Mouse (Mus musculus) lung, embryonic 14.5 days (tissue): Measurements from ENCODE around the gene Dnali1. TPM values are rescaled to one million over a fixed set of nuclear protein-coding genes. Genes with fewer than 3 reads are reported as not detected.
A peak's percentile ranks its signal among the peaks of the same experiment; 100 is the strongest.

ENCODE experiments used
- ATAC-seq: fragments of 200-750 bp; cut with Nextera tagmentation; 2 replicates; pipeline ENCODE4 v1.8.0; 2017; ENCODE audit warnings: mild to moderate bottlenecking, moderate TSS enrichment, moderate library complexity; ENCODE audit not compliant: insufficient read depth
- DNase-seq: peaks from one replicate; pipeline ENCODE4 v3.0.0-alpha.2; 2015
- H3K27ac ChIP-seq: fragments of 300-500 bp; sonication (generic); 2 replicates; pipeline ENCODE4 v1.5.1; 2014; ENCODE audit warnings: low read depth, mild to moderate bottlenecking, moderate library complexity
- H3K27me3 ChIP-seq: fragments of 300-500 bp; sonication (generic); 2 replicates; pipeline ENCODE4 v1.6.1; 2014; ENCODE audit warnings: low read length, control low read depth; ENCODE audit not compliant: insufficient read depth
- H3K36me3 ChIP-seq: fragments of 300-500 bp; sonication (generic); 2 replicates; pipeline ENCODE4 v1.6.1; 2014; ENCODE audit warnings: control low read depth; ENCODE audit not compliant: insufficient read depth
- H3K4me1 ChIP-seq: fragments of 300-500 bp; sonication (generic); 2 replicates; pipeline ENCODE4 v1.6.1; 2014; ENCODE audit warnings: antibody characterized with exemption, control low read depth; ENCODE audit not compliant: insufficient read depth
- H3K4me2 ChIP-seq: fragments of 300-500 bp; sonication (generic); 2 replicates; pipeline ENCODE4 v1.6.1; 2014; ENCODE audit warnings: mild to moderate bottlenecking
- H3K4me3 ChIP-seq: fragments of 300-500 bp; sonication (generic); 2 replicates; pipeline ENCODE4 v1.5.1; 2014; ENCODE audit warnings: low read depth, low read length
- H3K9ac ChIP-seq: fragments of 300-500 bp; sonication (generic); 2 replicates; pipeline ENCODE4 v1.6.1; 2014
- H3K9me3 ChIP-seq: fragments of 300-500 bp; sonication (generic); 2 replicates; pipeline ENCODE4 v1.6.1; 2016; ENCODE audit warnings: low read depth, low read length, control low read depth
- CTCF ChIP-seq: IDR thresholded peaks from 2 replicates; pipeline ENCODE4 v1.5.1; 2016; ENCODE audit warnings: antibody characterized with exemption, low read depth
- WGBS: fragments of 180-500 bp; shearing (Covaris S2); extraction: QIAGEN DNeasy Blood & Tissue Kit; methylation state at CpG from one replicate; pipeline ENCODE4 v1.1.7; 2014; 5-methylcytosine and 5-hydroxymethylcytosine counted together
- polyA plus RNA-seq: library from polyadenylated mRNA; unstranded; fragments of >200 nt; fragmentation: Nextera tagmentation; extraction: Ambion mirVana; gene quantifications from 2 replicates; pipeline ENCODE4 v1.2.1, GENCODE M21; 2014

The Dnali1 gene
- polyA plus RNA-seq, 1 experiment from 2014 or later = 0.13 TPM

- 46% methylated on average over 8 of the region's 8 CpGs for WGBS
- ATAC-seq (no peak), DNase-seq (peak; percentile 10)
Measured at GRCm38 (mm10) chr4:125008712-125009111, 56.8 kb downstream of the Dnali1 start.

GRCm38 (mm10) chr4:125008220-125008619 lies 57.3 kb downstream of the Dnali1 start:
- Histone ChIP-seq H3K4me2 (no peak overlapping the region), H3K27ac (no peak overlapping the region), H3K9me3 (no peaks in the 10 kb centered on the region), H3K4me1 (no peaks in the 10 kb centered on the region), H3K27me3 (no peaks in the 10 kb centered on the region), H3K4me3 (no peak overlapping the region), H3K36me3 (no peaks in the 10 kb centered on the region), H3K9ac (no peak overlapping the region)
- 46% methylated on average over 6 of the region's 6 CpGs for WGBS
- ATAC-seq (no peak), DNase-seq (peak; percentile 4)
- no peak for TF ChIP-seq CTCF

More at GRCm38 (mm10) chr4:125008712-125009111, 56.8 kb downstream of the Dnali1 start:
- Histone ChIP-seq H3K9me3 (no peaks in the 10 kb centered on the region), H3K27ac (no peak overlapping the region), H3K4me1 (no peaks in the 10 kb centered on the region), H3K36me3 (no peaks in the 10 kb centered on the region), H3K4me2 (no peak overlapping the region), H3K4me3 (no peak overlapping the region), H3K9ac (no peak overlapping the region), H3K27me3 (no peaks in the 10 kb centered on the region)
- TF ChIP-seq CTCF = no peak

GRCm38 (mm10) chr4:125007460-125007859 lies 58.0 kb downstream of the Dnali1 start:
- no peaks in the 10 kb centered on the region for H3K4me1 ChIP-seq
- no peak overlapping the region for H3K4me2 ChIP-seq
- no peak overlapping the region for H3K27ac ChIP-seq
- no peak overlapping the region for H3K9ac ChIP-seq
- WGBS = 62% methylated on average over 15 of the region's 15 CpGs
- DNase-seq (no peak), ATAC-seq (no peak)
- no peaks in the 10 kb centered on the region for H3K36me3 ChIP-seq
- no peak for TF ChIP-seq CTCF
- H3K4me3 ChIP-seq = no peak overlapping the region
- no peaks in the 10 kb centered on the region for H3K27me3 ChIP-seq
- H3K9me3 ChIP-seq = no peaks in the 10 kb centered on the region

Other genes starting within 250 kb of the Dnali1 start
- 42.4 and 44.7 TPM in 2 replicates for gene Yrdc, start 215.0 kb downstream of the Dnali1 start, polyA plus RNA-seq
- 60.0 and 62.7 TPM in 2 replicates for gene 1110065P20Rik, start 214.5 kb downstream of the Dnali1 start, polyA plus RNA-seq
- gene Maneal, start 203.5 kb downstream of the Dnali1 start, polyA plus RNA-seq = 0.61 and 0.82 TPM in 2 replicates
- gene Epha10, start 184.8 kb downstream of the Dnali1 start, polyA plus RNA-seq = 0.04 TPM in 1 of 2 replicates, not detected in the other
- 3.6 and 3.9 TPM in 2 replicates for gene 9930104L06Rik, start 128.7 kb downstream of the Dnali1 start, polyA plus RNA-seq
- gene Cdca8, start 126.4 kb downstream of the Dnali1 start, polyA plus RNA-seq = 157 and 169 TPM in 2 replicates
- gene Rspo1, start 79.3 kb downstream of the Dnali1 start, polyA plus RNA-seq = 12.8 and 16.0 TPM in 2 replicates
- 80.7 and 81.9 TPM in 2 replicates for gene Gnl2, start 49.1 kb downstream of the Dnali1 start, polyA plus RNA-seq
- 35.0 and 35.6 TPM in 2 replicates for gene Snip1, start 969 bp upstream of the Dnali1 start, polyA plus RNA-seq
- gene Meaf6, start 19.4 kb upstream of the Dnali1 start, polyA plus RNA-seq = 63.5 and 65.2 TPM in 2 replicates
- 0.41 and 0.42 TPM in 2 replicates for gene Zc3h12a, start 62.1 kb upstream of the Dnali1 start, polyA plus RNA-seq